Mouse (Mus musculus) megakaryocyte, embryonic 14.5 days (primary cell): ENCODE measurements around the gene Iqch.

ENCODE experiments used
- FLI1 ChIP-seq: IDR thresholded peaks from 2 replicates; pipeline ENCODE4 v1.6.1; 2012; ENCODE audit warnings: low read length, inconsistent platforms, mixed read lengths
- GATA1 ChIP-seq: IDR thresholded peaks from 3 replicates; pipeline ENCODE4 v1.6.1; 2012; ENCODE audit warnings: mixed read lengths, low read length, inconsistent platforms, borderline replicate concordance

- TF ChIP-seq GATA1 (no peak), FLI1 (no peak)
Observed at GRCm38 (mm10) chr9:63609246-63609645, 7.0 kb upstream of the Iqch start.
